Mouse (Mus musculus): ENCODE data around the gene Hmx1.
A peak's percentile ranks its signal among the peaks of the same experiment; 100 is the strongest.

Hmx1 gene

DNA sequence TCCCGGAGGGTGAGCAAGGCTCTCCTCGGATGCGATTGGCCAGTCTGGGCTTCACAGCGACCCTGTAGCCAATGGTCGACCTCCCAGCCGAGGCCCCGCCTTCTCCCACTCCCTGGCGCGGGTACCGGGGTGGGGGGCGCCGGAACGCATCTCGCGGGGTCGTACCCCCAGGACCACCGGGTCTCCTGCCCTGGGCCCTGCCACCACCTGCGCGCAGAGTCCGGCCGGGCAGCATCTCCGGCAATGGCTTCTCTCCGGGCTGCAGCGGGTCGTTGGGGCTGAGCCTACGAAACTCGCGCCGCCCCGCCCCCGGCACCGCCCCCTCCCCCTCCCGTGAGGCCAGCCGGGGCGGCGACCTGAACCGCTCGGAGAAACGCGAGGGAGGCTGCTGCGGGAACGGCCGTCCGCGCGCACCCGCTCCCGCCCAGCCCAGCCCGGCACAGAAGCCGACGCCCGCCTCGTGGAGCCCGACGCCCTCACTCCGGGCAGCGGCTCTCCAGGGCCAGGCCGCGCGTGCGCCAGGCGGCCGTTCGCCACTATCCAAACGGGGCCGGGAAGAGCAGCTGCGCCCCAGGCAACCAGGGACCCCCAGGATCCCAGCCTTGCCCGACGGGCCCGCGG, at the start of gene Hmx1:
Hmx1 (plus strand) TSS at position 618 of the 621 bp plus-strand sequence.
- no peak for DNase-seq

GRCm38 (mm10) chr5:35345084-35345483, 43.8 kb upstream of the Hmx1 start:
- no peak for DNase-seq

- peak; percentile 77 for DNase-seq
These were observed 40.1 kb upstream of the Hmx1 start for GRCm38 (mm10) chr5:35348794-35349193.

- DNase-seq = no peak
These were observed 31.1 kb upstream of the Hmx1 start for GRCm38 (mm10) chr5:35357544-35358440.

GRCm38 (mm10) chr5:35361570-35362284, 27.2 kb upstream of the Hmx1 start:
- peak; percentile 88 for DNase-seq

DNA sequence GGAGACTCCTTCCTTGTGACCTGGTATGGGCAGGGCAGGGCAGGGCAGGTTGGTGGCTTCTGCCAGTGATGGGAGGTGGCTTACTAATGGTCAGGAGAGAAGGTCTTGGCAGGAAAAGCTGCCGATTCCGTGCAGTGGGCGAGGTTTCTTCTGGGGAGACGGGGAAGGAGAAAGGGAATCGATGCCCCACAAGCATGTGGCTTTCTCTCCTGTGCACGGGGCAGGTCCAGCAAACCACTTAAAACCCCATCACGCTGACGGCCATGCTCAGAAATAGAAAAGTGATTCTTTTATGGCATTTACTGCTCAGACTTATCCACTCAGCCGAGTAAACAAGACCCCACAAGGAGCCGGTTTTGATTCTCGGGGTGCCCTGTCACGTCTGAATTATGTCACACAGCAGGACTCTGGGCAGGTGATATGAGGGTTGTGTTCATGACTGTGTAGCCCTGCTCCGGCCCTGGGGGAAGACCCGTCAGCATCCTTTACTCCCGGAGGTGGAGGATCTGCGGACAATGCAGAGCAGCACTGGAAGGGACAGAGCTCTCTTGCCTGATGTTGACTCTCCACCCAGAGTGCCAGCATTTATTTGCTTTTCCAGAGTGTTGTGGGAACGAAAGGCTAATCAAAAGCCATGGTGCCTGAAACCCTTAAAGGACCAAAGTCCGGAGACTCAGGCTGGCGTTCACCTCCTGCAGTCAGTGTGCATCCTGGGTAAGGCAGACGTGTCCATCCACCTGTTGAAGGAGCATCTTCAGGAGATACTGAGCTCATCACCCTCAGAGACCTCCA, 22.5 kb upstream of the Hmx1 start:
- no peak for DNase-seq

DNA sequence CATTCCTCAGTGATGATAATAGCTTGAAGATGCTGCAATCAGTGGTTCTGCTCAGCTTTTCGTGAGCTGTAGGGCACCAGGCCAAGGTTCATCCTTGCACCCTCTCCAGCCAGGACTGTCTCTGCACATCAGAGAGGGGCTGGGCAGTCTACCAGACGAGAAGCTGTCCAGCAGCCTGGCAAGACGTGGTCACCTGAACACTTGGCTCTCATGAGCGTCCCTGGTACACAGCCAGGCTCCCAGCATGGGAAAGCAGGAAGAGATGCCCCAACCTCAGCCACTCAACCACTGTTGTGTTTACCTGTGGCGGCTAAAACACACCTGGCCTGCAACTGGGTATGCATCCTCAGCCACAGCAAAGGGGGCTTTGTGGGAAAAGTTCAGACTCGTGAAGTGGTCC, 20.0 kb upstream of the Hmx1 start:
- peak; percentile 25 for DNase-seq

DNA sequence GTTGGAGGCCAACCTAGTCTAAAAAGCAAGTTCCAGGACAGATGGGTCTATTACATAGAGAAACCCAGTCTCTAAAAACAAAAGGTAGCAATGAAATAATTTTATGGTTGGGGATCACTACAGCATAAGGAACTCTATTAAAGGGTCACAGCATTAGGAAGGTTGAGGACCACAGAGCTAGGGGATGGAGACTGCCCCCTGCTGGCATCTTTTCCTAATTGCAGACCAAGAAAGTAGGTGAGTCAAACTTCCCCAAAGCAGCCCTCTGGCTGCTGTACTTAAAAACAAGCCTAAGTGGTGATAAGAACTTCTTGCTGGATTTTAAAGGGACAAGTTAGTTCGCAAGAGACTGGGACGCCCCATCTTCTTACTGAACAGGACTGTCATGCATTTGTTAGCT, 9.8 kb upstream of the Hmx1 start:
- DNase-seq = no peak

DNA sequence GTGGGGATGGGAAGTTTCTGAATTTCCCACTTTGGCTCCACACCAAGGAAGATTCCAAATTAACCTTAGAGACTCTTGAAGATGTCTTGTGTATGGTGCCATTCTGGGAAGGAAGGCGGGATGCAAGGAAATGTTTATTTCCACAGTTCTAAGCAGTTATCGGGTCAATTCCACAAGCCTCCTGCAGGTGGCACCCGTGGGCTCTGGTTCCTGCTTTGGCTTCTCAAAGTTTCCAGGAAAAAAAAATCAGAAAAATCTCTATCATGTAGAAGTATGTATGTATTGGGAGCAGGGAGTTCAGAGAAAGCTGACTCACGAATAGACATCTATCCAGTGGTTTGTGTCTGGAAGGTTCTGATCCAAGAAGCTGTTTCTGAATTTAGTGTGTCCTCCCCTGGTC, 9.1 kb upstream of the Hmx1 start:
- no peak for DNase-seq

- DNase-seq = no peak
These were observed 946 bp upstream of the Hmx1 start for GRCm38 (mm10) chr5:35387834-35388490.

DNA sequence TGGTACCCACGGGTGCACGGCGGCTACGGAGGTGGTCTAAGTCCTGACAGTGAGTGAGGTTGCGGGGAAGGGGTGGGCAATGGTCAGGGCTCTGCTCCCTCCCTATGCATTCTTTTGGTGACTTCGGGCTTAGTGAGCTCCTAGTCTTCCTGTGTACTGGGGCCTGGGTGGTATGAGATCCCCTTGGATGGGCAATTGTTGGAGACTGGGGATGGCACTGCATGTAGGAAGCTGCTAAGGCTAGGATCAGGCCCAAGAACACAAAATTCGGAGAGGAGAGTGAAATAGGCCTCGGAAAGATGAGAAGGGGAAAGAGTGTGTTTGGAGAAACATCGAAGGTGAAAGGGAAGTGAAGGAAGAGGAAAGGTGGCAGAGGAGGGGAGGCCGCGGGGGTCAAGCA, 533 bp downstream of the Hmx1 start:
- no peak for DNase-seq

DNA sequence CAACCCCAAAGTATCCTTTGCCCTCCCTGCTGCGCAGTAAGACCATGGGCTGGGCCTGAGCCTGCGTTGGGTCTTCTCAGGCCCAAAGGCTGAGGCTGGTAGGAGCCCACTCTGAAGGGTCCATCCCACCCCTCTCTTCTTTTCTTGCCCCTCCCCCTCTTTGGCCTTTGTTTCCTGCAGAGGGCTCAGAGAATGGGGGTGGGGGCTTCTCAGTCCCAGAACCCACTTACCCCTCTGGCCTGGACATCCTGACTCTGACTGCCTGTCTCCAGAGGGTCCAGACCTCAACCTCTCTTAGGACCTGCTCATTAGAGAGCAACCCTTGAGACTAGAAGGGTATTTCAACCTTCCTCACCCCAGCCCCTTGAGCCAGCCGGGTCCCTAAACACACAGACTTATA, 1.0 kb downstream of the Hmx1 start:
- DNase-seq = no peak

DNA sequence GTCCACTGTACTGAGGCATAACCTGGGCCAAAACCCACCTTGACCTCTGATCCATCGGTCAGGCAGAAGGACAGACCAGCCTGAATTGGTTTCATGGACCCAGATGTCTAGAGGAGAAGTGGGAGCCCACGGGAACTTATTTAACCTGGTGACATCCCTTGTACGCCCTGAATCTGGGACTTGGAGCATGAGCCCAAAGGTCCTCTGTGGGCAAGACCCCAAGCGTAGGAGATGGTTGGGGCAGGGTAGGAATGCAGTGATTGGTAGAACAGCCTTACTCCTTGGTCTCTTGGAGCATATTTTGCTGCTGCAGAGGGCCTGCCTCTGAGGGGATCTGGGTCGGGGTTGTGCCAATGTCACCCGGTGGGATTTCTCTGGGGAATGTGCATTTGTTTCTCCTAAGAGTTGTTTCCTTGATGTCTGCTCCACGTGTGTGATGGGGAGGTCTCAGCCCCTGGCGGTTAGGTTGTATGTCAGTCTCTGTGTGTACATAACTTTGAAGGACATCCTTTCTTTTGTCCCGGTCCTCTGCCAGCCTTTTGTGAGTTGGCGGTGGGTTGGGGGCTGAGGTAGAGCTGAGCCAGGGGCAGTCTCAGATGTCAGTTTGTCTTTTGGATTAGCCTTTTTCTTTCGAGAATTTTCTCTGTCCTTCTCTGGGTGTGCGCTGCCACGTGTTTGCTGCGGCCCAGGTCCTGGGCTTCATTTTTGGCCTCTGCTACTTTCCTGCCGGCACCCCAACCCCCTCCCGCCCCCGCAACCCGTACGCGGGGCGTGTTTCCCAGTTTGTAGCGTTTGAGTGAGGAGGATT, 2.1 kb downstream of the Hmx1 start:
- no peak for DNase-seq

DNA sequence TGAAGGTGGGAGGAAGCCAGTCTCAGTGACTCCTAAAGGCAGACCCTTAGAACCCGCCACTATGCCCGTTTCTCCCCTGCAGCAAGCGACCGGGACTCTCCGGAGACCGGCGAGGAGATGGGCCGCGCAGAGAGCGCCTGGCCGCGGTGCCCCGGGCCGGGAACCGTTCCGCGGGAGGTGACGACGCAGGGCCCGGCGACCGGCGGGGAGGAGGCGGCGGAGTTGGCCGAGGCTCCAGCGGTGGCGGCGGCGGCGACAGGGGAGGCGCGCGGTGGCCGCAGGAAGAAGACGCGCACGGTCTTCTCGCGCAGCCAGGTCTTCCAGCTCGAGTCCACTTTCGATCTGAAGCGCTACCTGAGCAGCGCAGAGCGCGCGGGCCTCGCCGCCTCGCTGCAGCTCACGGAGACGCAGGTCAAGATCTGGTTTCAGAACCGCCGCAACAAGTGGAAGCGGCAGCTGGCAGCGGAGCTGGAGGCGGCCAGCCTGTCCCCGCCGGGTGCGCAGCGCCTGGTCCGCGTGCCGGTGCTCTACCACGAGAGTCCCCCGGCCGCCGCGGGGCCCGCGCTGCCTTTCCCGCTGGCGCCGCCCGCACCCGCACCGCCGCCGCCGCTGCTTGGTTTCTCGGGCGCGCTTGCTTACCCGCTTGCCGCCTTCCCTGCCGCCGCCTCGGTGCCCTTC, 2.9 kb downstream of the Hmx1 start:
- no peak for DNase-seq

DNA sequence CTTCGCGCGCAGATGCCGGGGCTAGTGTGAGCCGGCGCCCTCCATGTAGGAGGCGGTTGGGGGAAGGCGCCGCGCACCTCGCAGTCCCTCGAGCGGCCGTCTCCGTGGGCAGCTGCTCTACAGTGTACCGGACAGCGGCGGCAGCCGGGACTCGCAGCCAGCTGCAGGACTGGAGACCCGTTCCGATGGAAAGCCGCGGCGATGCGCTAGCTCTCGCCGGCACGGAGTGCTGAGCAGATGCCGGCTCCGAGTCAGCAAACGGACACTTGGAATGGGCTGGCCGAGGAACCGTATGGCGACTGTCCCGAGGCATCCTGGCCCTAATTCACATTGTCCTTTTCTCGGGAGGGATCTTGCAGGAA, 3.4 kb downstream of the Hmx1 start:
- DNase-seq = no peak

DNA sequence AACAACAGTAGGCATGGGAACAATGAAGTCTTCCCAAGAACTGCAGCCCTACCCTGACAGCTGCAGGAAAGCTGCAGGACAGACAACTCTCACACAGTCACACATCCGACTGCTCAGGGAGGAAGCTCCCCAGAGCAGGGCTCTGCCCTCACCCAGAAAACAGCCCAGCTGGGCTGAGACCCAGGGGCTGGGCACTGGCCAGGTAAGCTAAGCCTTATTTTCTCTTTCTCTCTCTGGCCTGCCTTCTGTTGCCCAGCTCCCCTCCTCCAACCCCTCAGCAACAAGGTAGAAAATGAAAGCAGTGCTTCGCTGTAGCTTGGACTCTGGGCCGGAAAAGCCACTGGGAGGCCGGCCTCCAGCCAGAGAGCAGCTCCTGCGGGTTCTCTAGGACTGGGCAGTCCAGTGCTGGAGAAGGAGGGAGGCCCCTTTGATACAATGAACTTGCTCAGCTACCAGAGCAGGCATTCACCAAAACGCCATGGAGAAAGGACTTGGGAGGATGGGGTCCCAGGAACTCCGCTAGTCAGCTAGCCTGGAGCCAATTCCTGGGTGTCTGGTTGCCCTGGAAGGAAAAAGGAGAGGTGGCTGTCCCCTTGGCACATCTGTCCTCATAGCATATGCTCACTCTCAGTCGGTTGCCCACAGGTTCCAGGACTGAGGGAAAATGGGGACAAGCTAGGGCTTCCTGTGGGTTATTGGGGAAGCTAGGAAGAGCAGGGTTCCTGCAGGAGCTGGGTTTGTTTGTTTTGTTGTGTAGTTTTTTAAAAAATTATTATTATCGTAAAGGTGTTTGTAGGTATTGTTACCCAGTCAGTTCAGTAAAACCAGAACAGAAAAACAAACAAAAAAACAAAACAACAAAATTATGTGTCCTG, 6.9 kb downstream of the Hmx1 start:
- DNase-seq = no peak

GRCm38 (mm10) chr5:35396976-35397641, 8.2 kb downstream of the Hmx1 start:
- DNase-seq = no peak

DNA sequence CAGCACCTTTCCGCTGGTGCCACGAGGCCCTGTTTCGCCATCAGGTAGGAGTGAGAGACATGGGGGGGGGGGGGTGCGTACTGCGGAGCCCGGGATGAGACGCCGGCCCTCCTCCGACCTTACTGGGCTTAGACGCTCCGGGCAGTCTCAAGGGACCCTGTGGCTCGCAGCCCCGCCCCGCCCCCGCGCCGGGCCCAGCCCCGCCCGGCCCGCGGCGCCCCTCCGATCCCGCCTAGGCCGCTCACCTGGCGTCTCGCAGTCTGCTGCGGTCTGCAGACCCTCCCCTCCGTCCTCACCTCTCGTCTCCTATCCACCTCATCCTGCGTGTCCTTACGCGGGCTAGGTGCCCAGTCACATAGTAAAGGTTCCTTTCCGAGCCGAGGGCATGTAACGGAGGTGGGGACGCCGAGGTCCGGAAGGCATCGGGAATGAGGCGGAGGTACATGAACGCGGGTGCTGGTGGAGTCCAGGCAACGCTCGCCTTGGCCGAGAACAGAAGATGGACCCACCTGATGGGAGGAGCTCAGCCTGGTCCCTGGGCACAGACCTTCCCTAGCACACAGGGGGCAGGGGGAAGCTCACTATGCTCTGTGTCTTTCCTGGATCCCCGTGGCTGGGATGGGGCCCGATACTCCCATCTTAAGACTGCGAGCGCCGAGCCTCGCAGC, 8.9 kb downstream of the Hmx1 start:
- no peak for DNase-seq
